Comparison of ENCODE assay signal across 18 mouse cellular contexts in the genomic region with DNA sequence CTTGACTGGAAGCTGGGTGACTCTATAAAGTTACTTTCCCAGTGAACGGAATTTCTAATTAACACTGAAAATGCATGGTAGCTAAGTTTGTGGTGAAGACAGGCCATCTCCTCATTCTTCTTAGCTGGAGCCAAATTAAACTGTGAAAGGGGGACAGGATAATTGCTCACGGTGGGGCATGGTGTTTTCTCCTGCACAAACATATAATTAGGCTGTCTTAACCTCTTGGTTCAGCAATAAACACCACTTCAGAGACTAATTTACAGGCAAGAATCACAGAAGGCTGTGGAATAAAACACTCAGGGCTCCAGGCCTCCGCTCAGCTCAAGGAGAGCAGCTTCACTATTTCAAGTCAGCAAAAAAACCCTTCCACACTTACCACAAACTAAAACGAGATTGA.
A peak's percentile ranks its signal among the peaks of the same experiment; 100 is the strongest.
DNase-seq lines count a peak whose midpoint lies in the region; ATAC-seq and TF ChIP-seq lines count a peak whose summit lies in the region.
"Had no signal": no experiment of that assay in that cellular context is flagged by ENCODE, and none has a peak within 500 bp of the region (broad histone marks: within the 10 kb centered on the region; RNA-seq: fewer than 3 reads in every experiment).

No protein-coding gene starts in this region.

- DNase-seq in hindbrain, embryonic 10.5 days (ENCODE audit: low spot score), result no peak
- no peak for DNase-seq in hindbrain, embryonic 14.5 days (ENCODE audit: low spot score)
- DNase-seq in forebrain, postnatal 0 days, result no peak
- DNase-seq in telencephalon, adult 2 months (ENCODE audit: low read depth, low spot score), result peak; percentile 8
- no peak for DNase-seq in T-cell, adult 2 months (ENCODE audit: low spot score)
- no peak for DNase-seq in urinary bladder, postnatal 14 days (ENCODE audit: low spot score)
- DNase-seq: adrenal gland, postnatal 10 days; cerebellum, adult 9-11 months; kidney, adult 18-20 months; liver, embryonic 13.5 days; lung, embryonic 14.5 days; thymus, postnatal 25 days had no signal

- H3K4me1 ChIP-seq in hindbrain, embryonic 10.5 days (replicated peaks), result peaks cover 13% of the 10 kb centered on the region
- 0 out of 2 replicates have a peak, but pooled peaks cover 4% of the 10 kb centered on the region for H3K4me1 ChIP-seq in hindbrain, embryonic 14.5 days (replicated peaks; ENCODE audit: control insufficient read depth, insufficient read depth, low read length)
- H3K4me1 ChIP-seq in embryonic fibroblast, embryonic 13.5 days (ENCODE audit: control insufficient read depth, insufficient read depth, low read length), result peaks cover 5% of the 10 kb centered on the region; the same call in 1 of the 2 replicates
- no peaks in the 10 kb centered on the region for H3K4me1 ChIP-seq in forebrain, postnatal 0 days (ENCODE audit: insufficient read depth)
- H3K4me1 ChIP-seq: heart, embryonic 10.5 days; liver, embryonic 13.5 days had no signal

- no peak overlapping the region for H3K4me3 ChIP-seq in hindbrain, embryonic 10.5 days
- H3K4me3 ChIP-seq in hindbrain, embryonic 14.5 days (replicated peaks; ENCODE audit: low read length), result no peak overlapping the region
- H3K4me3 ChIP-seq in embryonic fibroblast, embryonic 13.5 days (ENCODE audit: insufficient read depth, low read length), result no peak overlapping the region
- no peak overlapping the region for H3K4me3 ChIP-seq in forebrain, postnatal 0 days (ENCODE audit: low read depth, low read length)
- H3K4me3 ChIP-seq: erythroblast, embryonic 14.5 days; heart, embryonic 10.5 days; left cerebral cortex, adult 2 months; liver, embryonic 13.5 days; midbrain, embryonic 13.5 days had no signal

- H3K36me3 ChIP-seq in hindbrain, embryonic 10.5 days, result no peaks in the 10 kb centered on the region
- no peaks in the 10 kb centered on the region for H3K36me3 ChIP-seq in hindbrain, embryonic 14.5 days (replicated peaks; ENCODE audit: control insufficient read depth, insufficient read depth)
- no peaks in the 10 kb centered on the region for H3K36me3 ChIP-seq in forebrain, postnatal 0 days (ENCODE audit: insufficient read depth)
- H3K36me3 ChIP-seq: heart, embryonic 10.5 days; liver, embryonic 13.5 days; midbrain, embryonic 13.5 days had no signal

- ATAC-seq in hindbrain, embryonic 14.5 days (ENCODE audit: low FRiP score), result no peak
- ATAC-seq in forebrain, postnatal 0 days, result peak; percentile 24; the same call in 1 of the 2 replicates
- no peak for ATAC-seq in cerebellum, adult (ENCODE audit: insufficient number of reproducible peaks, low FRiP score, low TSS enrichment)
- ATAC-seq: midbrain, embryonic 13.5 days had no signal

- no peak overlapping the region for H3K4me2 ChIP-seq in hindbrain, embryonic 14.5 days (replicated peaks)
- no peak overlapping the region for H3K4me2 ChIP-seq in forebrain, postnatal 0 days (ENCODE audit: low read depth)
- H3K4me2 ChIP-seq: liver, embryonic 13.5 days; lung, embryonic 14.5 days; midbrain, embryonic 13.5 days had no signal

- no peaks in the 10 kb centered on the region for H3K27me3 ChIP-seq in hindbrain, embryonic 10.5 days (ENCODE audit: insufficient read depth, poor library complexity, severe bottlenecking)
- no peaks in the 10 kb centered on the region for H3K27me3 ChIP-seq in hindbrain, embryonic 14.5 days (ENCODE audit: control insufficient read depth, insufficient read depth, low read length)
- no peaks in the 10 kb centered on the region for H3K27me3 ChIP-seq in forebrain, postnatal 0 days (ENCODE audit: insufficient read depth, low read length)
- H3K27me3 ChIP-seq: liver, embryonic 13.5 days; midbrain, embryonic 13.5 days had no signal

- H3K27ac ChIP-seq in hindbrain, embryonic 10.5 days, result peak overlapping the region; percentile 36; the same call in 1 of the 2 replicates
- no peak overlapping the region for H3K27ac ChIP-seq in hindbrain, embryonic 14.5 days
- H3K27ac ChIP-seq in embryonic fibroblast, embryonic 13.5 days (ENCODE audit: insufficient read depth, low read length), result peak overlapping the region; percentile 59
- no peak overlapping the region for H3K27ac ChIP-seq in forebrain, postnatal 0 days (ENCODE audit: low read depth, low read length)
- H3K27ac ChIP-seq: heart, embryonic 10.5 days; left cerebral cortex, adult 2 months; liver, embryonic 13.5 days; midbrain, embryonic 13.5 days had no signal

- no peaks in the 10 kb centered on the region for H3K9me3 ChIP-seq in hindbrain, embryonic 10.5 days
- no peaks in the 10 kb centered on the region for H3K9me3 ChIP-seq in hindbrain, embryonic 14.5 days (ENCODE audit: control insufficient read depth, low read length)
- H3K9me3 ChIP-seq in forebrain, postnatal 0 days (ENCODE audit: low read length), result no peaks in the 10 kb centered on the region
- H3K9me3 ChIP-seq: heart, embryonic 10.5 days; liver, embryonic 13.5 days; midbrain, embryonic 13.5 days had no signal

- WGBS in hindbrain, embryonic 10.5 days, result 65% methylated on average over 4 of the region's 4 CpGs
- WGBS in hindbrain, embryonic 14.5 days, result 57% methylated on average over 4 of the region's 4 CpGs
- WGBS in forebrain, postnatal 0 days, result 14% methylated on average over 4 of the region's 4 CpGs

- TF ChIP-seq POLR2A in embryonic fibroblast, embryonic 13.5 days (IDR thresholded peaks at IDR 0.05; ENCODE audit: low read depth, low read length), result no peak

- TF ChIP-seq CTCF in embryonic fibroblast, embryonic 13.5 days (IDR thresholded peaks at IDR 0.05; ENCODE audit: borderline replicate concordance, insufficient read depth, low read length), result no peak
- no peak for TF ChIP-seq CTCF in forebrain, postnatal 0 days (IDR thresholded peaks at IDR 0.05; ENCODE audit: low read depth)

- H3K9ac ChIP-seq in hindbrain, embryonic 14.5 days, result no peak overlapping the region
- H3K9ac ChIP-seq in forebrain, postnatal 0 days, result no peak overlapping the region
- H3K9ac ChIP-seq: liver, embryonic 13.5 days; lung, embryonic 14.5 days; midbrain, embryonic 13.5 days had no signal

Comparison
In these comparisons a context has a peak if more than half of its experiments do, and no peak if none do; other contexts are left out.
1. H3K27ac ChIP-seq: peak in hindbrain, embryonic 10.5 days (single experiment) and embryonic fibroblast, embryonic 13.5 days (single experiment); none in hindbrain, embryonic 14.5 days (single experiment) and forebrain, postnatal 0 days (single experiment).